Mouse (Mus musculus) lung, embryonic 16.5 days (tissue): Measurements from ENCODE around the gene Gm9936. TPM values are rescaled to one million over a fixed set of nuclear protein-coding genes. Genes with fewer than 3 reads are reported as not detected.

Experiments
- ATAC-seq: fragments of 200-750 bp; cut with Nextera tagmentation; 2 replicates; pipeline ENCODE4 v1.8.0; 2017; ENCODE audit warnings: low read depth, mild to moderate bottlenecking, moderate library complexity
- H3K27ac ChIP-seq: fragments of 300-500 bp; sonication (generic); 2 replicates; pipeline ENCODE4 v1.5.1; 2014; ENCODE audit warnings: mild to moderate bottlenecking, control low read depth, low read length
- H3K27me3 ChIP-seq: fragments of 300-500 bp; sonication (generic); 2 replicates; pipeline ENCODE4 v1.6.1; 2014; ENCODE audit warnings: low read depth, low read length, mixed read lengths; ENCODE audit not compliant: control insufficient read depth, insufficient read depth
- H3K36me3 ChIP-seq: fragments of 300-500 bp; sonication (generic); 2 replicates; pipeline ENCODE4 v1.6.1; 2014; ENCODE audit warnings: low read length; ENCODE audit not compliant: control insufficient read depth, insufficient read depth
- H3K4me1 ChIP-seq: fragments of 300-500 bp; sonication (generic); replicated peaks from 2 replicates; pipeline ENCODE4 v1.6.1; 2014; ENCODE audit warnings: low read length, mixed read lengths; ENCODE audit not compliant: control insufficient read depth, insufficient read depth
- H3K4me2 ChIP-seq: fragments of 300-500 bp; sonication (generic); 2 replicates; pipeline ENCODE4 v1.6.1; 2014; ENCODE audit warnings: low read depth, low read length, control low read depth
- H3K4me3 ChIP-seq: fragments of 300-500 bp; sonication (generic); 2 replicates; pipeline ENCODE4 v1.5.1; 2014; ENCODE audit warnings: mild to moderate bottlenecking, low read length, control low read depth
- H3K9ac ChIP-seq: fragments of 300-500 bp; sonication (generic); 2 replicates; pipeline ENCODE4 v1.6.1; 2014; ENCODE audit warnings: low read length, control low read depth
- H3K9me3 ChIP-seq: fragments of 300-500 bp; sonication (generic); 2 replicates; pipeline ENCODE4 v1.6.1; 2016; ENCODE audit warnings: low read length; ENCODE audit not compliant: control insufficient read depth
- WGBS: fragments of 180-500 bp; shearing (Covaris S2); extraction: QIAGEN DNeasy Blood & Tissue Kit; methylation state at CpG from one replicate; pipeline ENCODE4 v1.1.7; 2014; 5-methylcytosine and 5-hydroxymethylcytosine counted together
- microRNA-seq: library from miRNA; unstranded; fragments of <30 nt; microRNA quantifications from one replicate; pipeline ENCODE4, GENCODE M21; 2016
- polyA plus RNA-seq: library from polyadenylated mRNA; unstranded; fragments of >200 nt; fragmentation: Nextera tagmentation; extraction: Ambion mirVana; gene quantifications from 2 replicates; pipeline ENCODE4 v1.2.1, GENCODE M21; 2015

Gm9936 gene
- polyA plus RNA-seq, 1 experiment from 2014 or later = 0.06 TPM

DNA sequence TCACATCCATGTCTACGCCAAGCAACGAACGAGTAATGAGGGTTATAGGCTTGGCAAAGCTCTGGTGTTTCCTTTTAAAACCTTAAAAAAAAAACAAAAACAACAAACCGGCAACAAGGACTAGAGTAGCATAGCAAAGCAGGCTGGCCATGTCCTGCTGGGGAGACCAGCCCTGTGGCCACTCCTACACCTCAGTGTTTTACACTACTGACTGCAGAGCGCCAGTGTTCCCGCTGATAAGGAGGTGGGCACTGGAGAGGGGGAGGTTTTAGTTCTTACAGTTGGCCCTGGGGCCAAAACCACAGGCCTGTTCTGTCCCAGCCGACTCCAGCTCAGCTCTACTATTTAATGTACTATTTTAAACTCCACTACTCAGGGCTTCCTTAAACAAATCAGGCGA, 51.0 kb downstream of the Gm9936 start:
- no peaks in the 10 kb centered on the region for H3K27me3 ChIP-seq
- peaks cover 28% of the 10 kb centered on the region for H3K36me3 ChIP-seq
- 39% methylated on average over 8 of the region's 8 CpGs for WGBS
- H3K4me1 ChIP-seq = peaks cover 5% of the 10 kb centered on the region; the same call in 1 of the 2 replicates
- no peak overlapping the region for H3K4me3 ChIP-seq
- no peak overlapping the region for H3K4me2 ChIP-seq
- H3K9me3 ChIP-seq = no peaks in the 10 kb centered on the region
- ATAC-seq = no peak
- no peak overlapping the region for H3K9ac ChIP-seq
- H3K27ac ChIP-seq = 0 out of 2 replicates have a peak overlapping the region, but pooled peaks have one; percentile 87

DNA sequence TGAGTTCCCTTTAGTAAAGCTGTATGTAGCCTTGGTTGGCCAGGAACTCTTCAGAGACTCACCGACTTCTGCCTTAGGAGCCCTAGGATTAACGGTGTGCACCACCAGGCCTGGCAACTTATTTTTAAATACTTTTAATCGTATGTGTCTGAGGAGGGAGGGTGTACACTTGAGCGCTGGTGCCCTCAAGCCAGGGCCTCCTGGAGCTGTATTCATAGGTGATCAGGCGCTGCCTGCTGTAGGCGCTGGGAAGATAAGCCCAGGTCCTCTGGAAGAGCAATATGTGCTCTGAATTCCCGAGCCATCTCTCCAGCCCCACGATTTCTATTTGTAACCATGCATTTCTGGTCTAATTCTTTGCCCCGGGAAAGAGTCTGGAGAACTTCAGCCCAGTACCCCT, 51.4 kb downstream of the Gm9936 start:
- no peak overlapping the region for H3K4me2 ChIP-seq
- peaks cover 30% of the 10 kb centered on the region for H3K36me3 ChIP-seq

DNA sequence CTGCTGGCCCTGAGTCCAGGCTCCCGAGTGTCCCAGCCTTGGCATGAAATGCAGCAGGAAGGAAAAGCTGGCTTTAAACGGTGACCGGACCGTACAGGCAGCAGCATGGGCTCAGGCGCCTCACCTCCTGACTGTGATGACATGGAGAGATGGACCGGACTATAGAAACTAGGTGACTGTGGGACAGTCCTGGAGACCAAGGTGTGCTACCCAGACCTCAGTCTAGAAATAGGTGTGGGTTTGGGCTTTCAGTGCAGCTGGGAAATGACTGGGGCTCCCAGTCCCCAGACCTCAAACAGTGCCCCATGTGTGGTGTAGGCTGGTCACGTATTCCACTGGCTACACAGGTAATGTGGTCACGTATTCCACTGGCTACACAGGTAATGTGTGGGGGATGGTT, 51.8 kb downstream of the Gm9936 start:
- Histone ChIP-seq H3K4me1 (peaks cover 5% of the 10 kb centered on the region; the same call in 1 of the 2 replicates), H3K4me3 (no peak overlapping the region), H3K4me2 (peak overlapping the region; percentile 30; the same call in 1 of the 2 replicates), H3K36me3 (peaks cover 34% of the 10 kb centered on the region), H3K27me3 (no peaks in the 10 kb centered on the region), H3K9me3 (no peaks in the 10 kb centered on the region), H3K9ac (peak overlapping the region; percentile 30; the same call in 1 of the 2 replicates), H3K27ac (peak overlapping the region; percentile 87)
- peak; percentile 21; the same call in 1 of the 2 replicates for ATAC-seq
- 80% methylated on average over 8 of the region's 8 CpGs for WGBS

More for the DNA sequence above, 51.4 kb downstream of the Gm9936 start:
- Histone ChIP-seq H3K9ac (no peak overlapping the region), H3K4me3 (no peak overlapping the region), H3K27me3 (no peaks in the 10 kb centered on the region), H3K9me3 (no peaks in the 10 kb centered on the region), H3K4me1 (peaks cover 5% of the 10 kb centered on the region; the same call in 1 of the 2 replicates), H3K27ac (peak overlapping the region; percentile 87)
- 55% methylated on average over 9 of the region's 9 CpGs for WGBS
- ATAC-seq = no peak

Small RNAs within 50 kb of the gene (microRNA-seq; reads per million reads assigned to microRNA genes)
- gene Mir6240 = 9.5 reads per million, percentile 23 among the genes with 10 or more reads in this experiment

Other genes starting within 250 kb of the Gm9936 start
- 2.8 and 2.9 TPM in 2 replicates for gene Trpv4, start 200.3 kb downstream of the Gm9936 start, polyA plus RNA-seq
- 104 and 105 TPM in 2 replicates for gene Gltp, start 167.7 kb downstream of the Gm9936 start, polyA plus RNA-seq
- gene Tchp, start 150.9 kb downstream of the Gm9936 start, polyA plus RNA-seq = 11.5 and 14.0 TPM in 2 replicates
- 31.2 and 43.1 TPM in 2 replicates for gene Ankrd13a, start 84.0 kb downstream of the Gm9936 start, polyA plus RNA-seq
- 57.4 and 59.0 TPM in 2 replicates for gene Git2, start 83.2 kb downstream of the Gm9936 start, polyA plus RNA-seq
- 70.6 and 70.9 TPM in 2 replicates for gene 1500011B03Rik, start 35.2 kb downstream of the Gm9936 start, polyA plus RNA-seq
- gene 4930519G04Rik, start 5.0 kb downstream of the Gm9936 start, polyA plus RNA-seq = not detected in 2 replicates
- 8.3 and 9.3 TPM in 2 replicates for gene Oasl2, start 38.3 kb upstream of the Gm9936 start, polyA plus RNA-seq
- 0.50 and 0.85 TPM in 2 replicates for gene Oasl1, start 64.6 kb upstream of the Gm9936 start, polyA plus RNA-seq
- gene 2210016L21Rik, start 83.5 kb upstream of the Gm9936 start, polyA plus RNA-seq = 48.0 and 49.2 TPM in 2 replicates
- 0.08 and 0.16 TPM in 2 replicates for gene Hnf1a, start 112.4 kb upstream of the Gm9936 start, polyA plus RNA-seq
- 9.6 and 9.8 TPM in 2 replicates for gene Sppl3, start 152.5 kb upstream of the Gm9936 start, polyA plus RNA-seq
- gene Gm10401, start 239.6 kb upstream of the Gm9936 start, polyA plus RNA-seq = 23.2 and 25.4 TPM in 2 replicates